In the genomic region with DNA sequence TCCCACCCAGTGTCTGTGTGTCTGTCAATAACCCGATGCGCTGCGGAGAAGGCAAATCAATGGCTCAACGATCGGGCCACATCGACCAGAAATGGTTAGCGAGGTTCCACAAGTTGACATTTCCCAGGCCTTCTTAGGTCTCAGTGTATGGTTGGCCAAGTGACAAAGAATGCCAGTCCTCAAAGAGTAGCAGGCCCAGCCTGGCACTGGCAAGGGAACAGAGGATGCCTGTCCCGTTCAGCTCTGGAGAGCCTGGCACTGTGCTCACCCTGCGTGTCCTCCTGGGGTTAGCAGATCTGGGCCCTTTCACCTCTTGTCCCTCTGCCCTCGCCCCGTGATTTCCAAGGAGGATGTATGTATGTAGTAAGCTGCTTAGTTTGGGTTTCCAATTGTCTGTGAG, we compare ENCODE assay signal across 16 mouse cellular contexts. TPM values are rescaled to one million over a fixed set of nuclear protein-coding genes. Genes with fewer than 3 reads are reported as not detected.
"Had no signal": no experiment of that assay in that cellular context is flagged by ENCODE, and none has a peak within 500 bp of the region (broad histone marks: within the 10 kb centered on the region; RNA-seq: fewer than 3 reads in every experiment).

No protein-coding gene starts in this region.

- H3K27ac ChIP-seq: limb, embryonic 15.5 days; liver, embryonic 12.5 days; midbrain, embryonic 10.5 days; neural tube, embryonic 12.5 days had no signal

- H3K9me3 ChIP-seq: limb, embryonic 15.5 days; liver, embryonic 12.5 days; midbrain, embryonic 10.5 days; neural tube, embryonic 12.5 days had no signal

- ATAC-seq: liver, embryonic 12.5 days had no signal

- H3K4me3 ChIP-seq: limb, embryonic 15.5 days; liver, embryonic 12.5 days; midbrain, embryonic 10.5 days; neural tube, embryonic 12.5 days had no signal

- H3K9ac ChIP-seq: limb, embryonic 15.5 days; liver, embryonic 12.5 days; lung, embryonic 14.5 days; neural tube, embryonic 12.5 days had no signal

- H3K27me3 ChIP-seq: limb, embryonic 15.5 days; liver, embryonic 12.5 days; neural tube, embryonic 12.5 days had no signal

- H3K4me1 ChIP-seq: limb, embryonic 15.5 days; liver, embryonic 12.5 days; midbrain, embryonic 10.5 days; neural tube, embryonic 12.5 days had no signal

- DNase-seq: kidney, adult 8-10 months; kidney, postnatal 25 days; lung, embryonic 14.5 days; lung, postnatal 10 days; lung, postnatal 4 days; midbrain, embryonic 14.5 days; thymus, postnatal 36 days had no signal

- H3K36me3 ChIP-seq: limb, embryonic 15.5 days; liver, embryonic 12.5 days; midbrain, embryonic 10.5 days; neural tube, embryonic 12.5 days had no signal

- H3K4me2 ChIP-seq: limb, embryonic 15.5 days; liver, embryonic 12.5 days; lung, embryonic 14.5 days; neural tube, embryonic 12.5 days had no signal

RNA-seq across cellular contexts. Expression of gene Insm1, which starts 25.6 kb away (rescaled TPM):
- total RNA-seq: megakaryocyte, adult 5-6 weeks; monocyte, adult 5-6 weeks; neutrophil, adult 5-6 weeks had no signal
- polyA plus RNA-seq: kidney, embryonic 16.5 days; liver, embryonic 12.5 days; liver, embryonic 16.5 days had no signal
